Mouse (Mus musculus): ENCODE results near the gene Ppp1r14b. TPM values are rescaled to one million over a fixed set of nuclear protein-coding genes. Genes with fewer than 3 reads are reported as not detected.

Ppp1r14b gene
- polyA plus RNA-seq, 1 experiment, result 48.3 TPM

GRCm38 (mm10) chr19:6951994-6952711 lies 22.6 kb upstream of the Ppp1r14b start:
- peak overlapping the region; percentile 66 for H3K4me3 ChIP-seq (ENCODE audit: insufficient read depth, low read length)
- TF ChIP-seq CTCF (IDR thresholded peaks at IDR 0.05; ENCODE audit: extremely low read depth, insufficient read depth, low read length) (no peak), POLR2A (IDR thresholded peaks at IDR 0.05; ENCODE audit: extremely low read depth, insufficient read depth, low read length) (no peak)
- peak overlapping the region; percentile 76 for H3K27ac ChIP-seq (ENCODE audit: insufficient read depth, low read length)
- peaks cover 2% of the 10 kb centered on the region; the same call in 1 of the 2 replicates for H3K4me1 ChIP-seq (ENCODE audit: control insufficient read depth, insufficient read depth, low read length)

- no peak for TF ChIP-seq CTCF (IDR thresholded peaks at IDR 0.05; ENCODE audit: extremely low read depth, insufficient read depth, low read length)
- no peak for TF ChIP-seq POLR2A (IDR thresholded peaks at IDR 0.05; ENCODE audit: extremely low read depth, insufficient read depth, low read length)
- Histone ChIP-seq H3K4me1 (ENCODE audit: control insufficient read depth, insufficient read depth, low read length) (peaks cover 2% of the 10 kb centered on the region; the same call in 1 of the 2 replicates), H3K27ac (ENCODE audit: insufficient read depth, low read length) (peak overlapping the region; percentile 76), H3K4me3 (ENCODE audit: insufficient read depth, low read length) (peak overlapping the region; percentile 66)
Observed at GRCm38 (mm10) chr19:6952712-6953037, 22.1 kb upstream of the Ppp1r14b start.

GRCm38 (mm10) chr19:6954046-6954445 lies 20.7 kb upstream of the Ppp1r14b start:
- TF ChIP-seq CTCF (IDR thresholded peaks at IDR 0.05; ENCODE audit: extremely low read depth, insufficient read depth, low read length) (no peak), POLR2A (IDR thresholded peaks at IDR 0.05; ENCODE audit: extremely low read depth, insufficient read depth, low read length) (no peak)
- peaks cover 2% of the 10 kb centered on the region; the same call in 1 of the 2 replicates for H3K4me1 ChIP-seq (ENCODE audit: control insufficient read depth, insufficient read depth, low read length)
- H3K27ac ChIP-seq (ENCODE audit: insufficient read depth, low read length), result no peak overlapping the region
- no peak overlapping the region for H3K4me3 ChIP-seq (ENCODE audit: insufficient read depth, low read length)

GRCm38 (mm10) chr19:6955424-6955823 lies 19.3 kb upstream of the Ppp1r14b start:
- Histone ChIP-seq H3K4me3 (ENCODE audit: insufficient read depth, low read length) (no peak overlapping the region), H3K4me1 (ENCODE audit: control insufficient read depth, insufficient read depth, low read length) (peaks cover 2% of the 10 kb centered on the region; the same call in 1 of the 2 replicates), H3K27ac (ENCODE audit: insufficient read depth, low read length) (no peak overlapping the region)
- TF ChIP-seq POLR2A (IDR thresholded peaks at IDR 0.05; ENCODE audit: extremely low read depth, insufficient read depth, low read length) (no peak), CTCF (IDR thresholded peaks at IDR 0.05; ENCODE audit: extremely low read depth, insufficient read depth, low read length) (no peak)

DNA sequence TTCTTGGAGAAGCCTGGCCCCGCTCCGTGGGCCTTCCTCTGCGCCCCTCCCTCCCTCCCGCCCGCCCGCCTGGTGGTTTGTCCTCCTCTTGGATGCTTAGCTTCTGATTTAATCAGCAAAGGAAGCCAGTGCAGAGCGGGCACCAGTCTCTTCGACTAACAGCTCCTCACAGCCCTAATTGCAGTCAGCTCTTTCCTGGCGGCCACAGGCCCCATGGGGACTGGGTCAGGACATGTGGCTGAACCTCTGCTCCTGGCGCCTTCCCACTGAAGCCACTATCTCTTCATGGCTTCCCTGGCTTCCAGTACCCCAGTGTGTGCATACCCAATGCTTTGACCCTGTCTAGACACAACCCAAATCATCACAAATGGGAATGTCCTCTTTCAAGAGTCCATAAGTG lies 18.3 kb upstream of the Ppp1r14b start:
- no peak overlapping the region for H3K27ac ChIP-seq (ENCODE audit: insufficient read depth, low read length)
- TF ChIP-seq POLR2A (IDR thresholded peaks at IDR 0.05; ENCODE audit: extremely low read depth, insufficient read depth, low read length), result no peak
- H3K4me3 ChIP-seq (ENCODE audit: insufficient read depth, low read length), result no peak overlapping the region
- peaks cover 2% of the 10 kb centered on the region; the same call in 1 of the 2 replicates for H3K4me1 ChIP-seq (ENCODE audit: control insufficient read depth, insufficient read depth, low read length)

- Histone ChIP-seq H3K4me3 (ENCODE audit: insufficient read depth, low read length) (peak overlapping the region; percentile 19; the same call in 1 of the 2 replicates), H3K27ac (ENCODE audit: insufficient read depth, low read length) (no peak overlapping the region), H3K4me1 (ENCODE audit: control insufficient read depth, insufficient read depth, low read length) (no peaks in the 10 kb centered on the region)
- no peak for TF ChIP-seq CTCF (IDR thresholded peaks at IDR 0.05; ENCODE audit: extremely low read depth, insufficient read depth, low read length)
- TF ChIP-seq POLR2A (IDR thresholded peaks at IDR 0.05; ENCODE audit: extremely low read depth, insufficient read depth, low read length), result no peak
Observed at GRCm38 (mm10) chr19:6968491-6969271, 6.1 kb upstream of the Ppp1r14b start.

- H3K4me1 ChIP-seq (ENCODE audit: control insufficient read depth, insufficient read depth, low read length), result no peaks in the 10 kb centered on the region
- H3K27ac ChIP-seq (ENCODE audit: insufficient read depth, low read length), result no peak overlapping the region
- peak overlapping the region; percentile 19 for H3K4me3 ChIP-seq (ENCODE audit: insufficient read depth, low read length)
- TF ChIP-seq POLR2A (IDR thresholded peaks at IDR 0.05; ENCODE audit: extremely low read depth, insufficient read depth, low read length) (no peak), CTCF (IDR thresholded peaks at IDR 0.05; ENCODE audit: extremely low read depth, insufficient read depth, low read length) (no peak)
Observed at GRCm38 (mm10) chr19:6969291-6969664, 5.5 kb upstream of the Ppp1r14b start.

GRCm38 (mm10) chr19:6969665-6970381 lies 4.9 kb upstream of the Ppp1r14b start:
- H3K4me3 ChIP-seq (ENCODE audit: insufficient read depth, low read length), result peak overlapping the region; percentile 19
- no peak overlapping the region for H3K27ac ChIP-seq (ENCODE audit: insufficient read depth, low read length)
- TF ChIP-seq POLR2A (IDR thresholded peaks at IDR 0.05; ENCODE audit: extremely low read depth, insufficient read depth, low read length), result no peak
- TF ChIP-seq CTCF (IDR thresholded peaks at IDR 0.05; ENCODE audit: extremely low read depth, insufficient read depth, low read length), result 0 out of 2 replicates have a peak, but pooled peaks have one; percentile 7
- no peaks in the 10 kb centered on the region for H3K4me1 ChIP-seq (ENCODE audit: control insufficient read depth, insufficient read depth, low read length)

DNA sequence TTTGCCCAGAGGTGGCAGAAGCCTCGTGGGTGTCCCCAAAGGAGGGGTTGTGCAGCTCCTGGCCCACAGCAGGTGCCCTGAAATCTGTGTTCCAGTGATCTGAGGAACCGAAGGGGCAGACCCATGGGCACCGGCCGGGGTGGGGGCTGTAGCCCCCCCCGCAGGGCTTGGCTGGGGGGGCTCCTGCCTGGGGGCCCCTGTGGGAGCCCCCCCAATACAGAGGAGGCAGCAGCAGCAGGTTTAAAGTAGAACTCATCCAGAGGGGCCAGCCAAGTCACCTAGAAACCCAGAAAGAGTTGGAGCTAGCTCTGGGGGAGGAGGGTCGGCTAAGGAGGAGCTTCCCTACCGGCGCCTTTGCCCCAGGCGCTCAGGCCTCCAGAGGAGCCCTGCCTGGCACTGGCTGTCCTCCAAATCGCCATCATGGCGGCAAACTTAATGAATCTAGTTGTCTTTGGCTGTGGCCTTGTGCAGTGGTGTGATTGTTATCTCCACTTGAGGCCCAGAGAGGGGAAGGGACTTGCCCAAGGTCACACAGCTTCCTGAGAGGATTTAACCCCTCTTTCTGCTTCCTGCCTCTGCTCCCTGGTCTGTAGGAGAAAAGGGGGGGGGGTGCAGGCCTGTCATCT lies 4.2 kb upstream of the Ppp1r14b start:
- Histone ChIP-seq H3K4me3 (ENCODE audit: insufficient read depth, low read length) (no peak overlapping the region; the same call in 1 of the 2 replicates), H3K27ac (ENCODE audit: insufficient read depth, low read length) (no peak overlapping the region), H3K4me1 (ENCODE audit: control insufficient read depth, insufficient read depth, low read length) (no peaks in the 10 kb centered on the region)
- TF ChIP-seq CTCF (IDR thresholded peaks at IDR 0.05; ENCODE audit: extremely low read depth, insufficient read depth, low read length) (no peak), POLR2A (IDR thresholded peaks at IDR 0.05; ENCODE audit: extremely low read depth, insufficient read depth, low read length) (no peak)
